Mouse (Mus musculus) left cerebral cortex, postnatal 10 days (tissue): Measurements from ENCODE around the gene Calm1. TPM values are rescaled to one million over a fixed set of nuclear protein-coding genes. Genes with fewer than 3 reads are reported as not detected.
"Not testable (repeated sequence)": the region's sequence is repeated elsewhere in the genome, so short reads cannot be mapped to it uniquely, and the experiment has no call there.

ENCODE experiments used
- DNase-seq, 2 experiments: peaks; one replicate each; pipeline ENCODE4 v3.0.0; 2021 to 2022; ENCODE audit warnings: low spot score in 2 of 2, mixed read lengths in 1 of 2; ENCODE audit errors: extremely low spot score in 1 of 2
- intact Hi-C: fragments of 180-260 bp; cut with DNase I; formaldehyde crosslinking; loops from one replicate; pipeline ENCODE4 v1.15.1; 2025
- total RNA-seq, 2 experiments: library from RNA; stranded (reverse); gene quantifications; 2 replicates each; pipeline ENCODE4 v1.2.3; 2021

Gene Calm1
- total RNA-seq, 2 experiments from 2014 or later = 2,169 to 2,321 TPM

- no peak for DNase-seq
- intact Hi-C loops = no loop called here
These were observed 13.9 kb downstream of the Calm1 start for GRCm38 (mm10) chr12:100213162-100213561.

GRCm38 (mm10) chr12:100214156-100214555 is 14.9 kb downstream of the Calm1 start:
- intact Hi-C loops = no loop called here
- DNase-seq = no peak

- intact Hi-C loops = no loop called here
- no peak for DNase-seq
These were observed 15.5 kb downstream of the Calm1 start for GRCm38 (mm10) chr12:100214738-100215137.

- intact Hi-C loops, DNase-seq: not testable (repeated sequence)
These were observed 17.9 kb downstream of the Calm1 start for GRCm38 (mm10) chr12:100217087-100217486.

GRCm38 (mm10) chr12:100220012-100220411 is 20.8 kb downstream of the Calm1 start:
- DNase-seq = no peak
- intact Hi-C loops = loop anchor here (5.0 kb wide), 1 partner anchor 47 kb away; no protein-coding TSS in a partner anchor

GRCm38 (mm10) chr12:100221608-100222321 is 22.5 kb downstream of the Calm1 start:
- intact Hi-C loops = loop anchor here (5.0 kb wide), 1 partner anchor 46 kb away; no protein-coding TSS in a partner anchor
- peak in 1 of 2 experiments; percentile 39 for DNase-seq

GRCm38 (mm10) chr12:100222322-100222993 is 23.2 kb downstream of the Calm1 start:
- intact Hi-C loops = loop anchor here (5.0 kb wide), 1 partner anchor 45 kb away; no protein-coding TSS in a partner anchor
- no peak for DNase-seq

GRCm38 (mm10) chr12:100223531-100223930 is 24.3 kb downstream of the Calm1 start:
- intact Hi-C loops = loop anchor here (5.0 kb wide), 1 partner anchor 44 kb away; no protein-coding TSS in a partner anchor
- DNase-seq = peak in 1 of 2 experiments; percentile 57

GRCm38 (mm10) chr12:100225196-100225595 is 26.0 kb downstream of the Calm1 start:
- intact Hi-C loops = no loop called here
- no peak for DNase-seq

- intact Hi-C loops = no loop called here
- no peak for DNase-seq
These were observed 26.8 kb downstream of the Calm1 start for GRCm38 (mm10) chr12:100226073-100226472.

- no peak for DNase-seq
- intact Hi-C loops = no loop called here
These were observed 27.4 kb downstream of the Calm1 start for GRCm38 (mm10) chr12:100226621-100227020.

GRCm38 (mm10) chr12:100228041-100228725 is 28.9 kb downstream of the Calm1 start:
- intact Hi-C loops = no loop called here
- DNase-seq = no peak

GRCm38 (mm10) chr12:100234201-100234600 is 35.0 kb downstream of the Calm1 start:
- intact Hi-C loops = no loop called here
- DNase-seq = no peak

- peak in 1 of 2 experiments; percentile 60 for DNase-seq
- intact Hi-C loops = no loop called here
These were observed 35.7 kb downstream of the Calm1 start for GRCm38 (mm10) chr12:100234919-100235318.

- intact Hi-C loops = no loop called here
- DNase-seq = no peak
These were observed 36.2 kb downstream of the Calm1 start for GRCm38 (mm10) chr12:100235423-100235822.

GRCm38 (mm10) chr12:100239404-100239803 is 40.2 kb downstream of the Calm1 start:
- DNase-seq = no peak
- intact Hi-C loops = no loop called here

GRCm38 (mm10) chr12:100239807-100240206 is 40.6 kb downstream of the Calm1 start:
- no peak for DNase-seq

GRCm38 (mm10) chr12:100241911-100242796 is 42.9 kb downstream of the Calm1 start:
- intact Hi-C loops = no loop called here
- peak; percentile 74 to 83 for DNase-seq

More at GRCm38 (mm10) chr12:100239807-100240206, 40.6 kb downstream of the Calm1 start:
- intact Hi-C loops = no loop called here
